20 mouse cellular contexts compared by ENCODE assay signal in the genomic region with DNA sequence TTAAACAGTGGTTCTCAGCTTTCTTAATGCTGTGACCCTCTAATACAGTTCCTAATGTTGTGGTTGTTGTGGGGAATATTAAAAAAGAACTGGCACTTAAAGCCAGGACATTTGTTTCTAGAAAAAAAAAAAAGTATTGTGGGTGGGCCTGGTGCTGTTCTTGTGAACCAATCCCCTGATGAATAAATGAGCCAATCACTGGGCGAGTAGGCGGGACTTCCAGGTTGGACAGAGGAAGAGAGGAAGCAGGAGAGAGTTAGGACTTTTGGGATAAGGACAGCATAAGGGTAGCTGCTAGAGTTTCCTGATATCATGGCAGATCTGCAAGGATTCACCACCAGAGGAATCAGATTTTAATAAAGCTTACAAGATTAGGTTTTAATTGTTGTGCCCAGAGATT.
DNase-seq lines count a peak whose midpoint lies in the region; ATAC-seq and TF ChIP-seq lines count a peak whose summit lies in the region.
"Had no signal": no experiment of that assay in that cellular context is flagged by ENCODE, and none has a peak within 500 bp of the region (broad histone marks: within the 10 kb centered on the region; RNA-seq: fewer than 3 reads in every experiment).

No protein-coding gene starts in this region.

- no peak overlapping the region for H3K4me2 ChIP-seq in hindbrain, embryonic 11.5 days (replicated peaks; ENCODE audit: low read depth, low read length)
- peak overlapping the region; percentile 50 for H3K4me2 ChIP-seq in liver, embryonic 12.5 days
- H3K4me2 ChIP-seq: midbrain, embryonic 13.5 days; stomach, embryonic 15.5 days had no signal

- peaks cover 29% of the 10 kb centered on the region for H3K27me3 ChIP-seq in hindbrain, embryonic 10.5 days (ENCODE audit: insufficient read depth, poor library complexity, severe bottlenecking)
- no peaks in the 10 kb centered on the region for H3K27me3 ChIP-seq in hindbrain, embryonic 11.5 days (ENCODE audit: control insufficient read depth, insufficient read depth, low read length)
- peaks cover 5% of the 10 kb centered on the region for H3K27me3 ChIP-seq in G1E (ENCODE audit: insufficient read depth, low read length)
- no peaks in the 10 kb centered on the region for H3K27me3 ChIP-seq in liver, embryonic 12.5 days (replicated peaks)
- H3K27me3 ChIP-seq: stomach, embryonic 15.5 days had no signal

- peaks cover 42% of the 10 kb centered on the region for H3K4me1 ChIP-seq in hindbrain, embryonic 10.5 days (replicated peaks)
- 0 out of 2 replicates have a peak, but pooled peaks cover 2% of the 10 kb centered on the region for H3K4me1 ChIP-seq in hindbrain, embryonic 11.5 days (replicated peaks; ENCODE audit: control insufficient read depth, insufficient read depth, low read length)
- H3K4me1 ChIP-seq in G1E (ENCODE audit: insufficient read depth, low read depth, low read length): peaks cover 19% of the 10 kb centered on the region; the same call in 1 of the 2 replicates
- peaks cover 49% of the 10 kb centered on the region for H3K4me1 ChIP-seq in liver, embryonic 12.5 days
- H3K4me1 ChIP-seq: stomach, embryonic 15.5 days had no signal

- H3K9ac ChIP-seq in hindbrain, embryonic 11.5 days (ENCODE audit: low read depth, low read length): no peak overlapping the region
- H3K9ac ChIP-seq in liver, embryonic 12.5 days: no peak overlapping the region
- H3K9ac ChIP-seq: midbrain, embryonic 13.5 days; stomach, embryonic 15.5 days had no signal

- 0 out of 2 replicates have a peak overlapping the region, but pooled peaks have one; percentile 12 for H3K27ac ChIP-seq in hindbrain, embryonic 10.5 days
- H3K27ac ChIP-seq in hindbrain, embryonic 11.5 days (ENCODE audit: low read depth, low read length): no peak overlapping the region
- peak overlapping the region; percentile 11; the same call in 1 of the 2 replicates for H3K27ac ChIP-seq in liver, embryonic 12.5 days
- H3K27ac ChIP-seq: embryonic facial prominence, embryonic 10.5 days; gastrocnemius, adult 2 months; macrophage; midbrain, embryonic 13.5 days; stomach, embryonic 15.5 days had no signal

- DNase-seq in hindbrain, embryonic 10.5 days (ENCODE audit: low spot score): no peak
- no peak for DNase-seq in hindbrain, embryonic 11.5 days (ENCODE audit: low spot score)
- DNase-seq in 416B (ENCODE audit: low read depth) (peak; percentile 29), G1E (ENCODE audit: low spot score) (no peak)
- no peak for DNase-seq in retina, embryonic 14.5 days (ENCODE audit: low spot score)
- DNase-seq in kidney, adult 11 months: no peak
- DNase-seq in cerebellum, adult 9-10 months: no peak
- DNase-seq: adrenal gland, adult 8-10 months; cerebellum, adult 11-12 months; cerebellum, postnatal 36 days; gastrocnemius, adult 2 months; heart, postnatal 4 days; kidney, adult 8-10 months; kidney, postnatal 4 days had no signal

- H3K36me3 ChIP-seq in hindbrain, embryonic 10.5 days: no peaks in the 10 kb centered on the region
- H3K36me3 ChIP-seq in hindbrain, embryonic 11.5 days (ENCODE audit: control insufficient read depth, insufficient read depth, low read length): no peaks in the 10 kb centered on the region
- no peaks in the 10 kb centered on the region for H3K36me3 ChIP-seq in G1E (replicated peaks)
- no peaks in the 10 kb centered on the region for H3K36me3 ChIP-seq in liver, embryonic 12.5 days
- H3K36me3 ChIP-seq: embryonic facial prominence, embryonic 10.5 days; midbrain, embryonic 13.5 days; stomach, embryonic 15.5 days had no signal

- no peak overlapping the region for H3K4me3 ChIP-seq in hindbrain, embryonic 10.5 days
- H3K4me3 ChIP-seq in hindbrain, embryonic 11.5 days (ENCODE audit: low read depth, low read length): no peak overlapping the region
- H3K4me3 ChIP-seq in G1E (ENCODE audit: low read depth, low read length): peak overlapping the region; percentile 30; the same call in 1 of the 2 replicates
- peak overlapping the region; percentile 28 for H3K4me3 ChIP-seq in liver, embryonic 12.5 days
- H3K4me3 ChIP-seq: embryonic facial prominence, embryonic 10.5 days; gastrocnemius, adult 2 months; midbrain, embryonic 13.5 days; stomach, embryonic 15.5 days had no signal

- 74% methylated on average over 2 of the region's 2 CpGs for WGBS in hindbrain, embryonic 10.5 days
- 92% methylated on average over 2 of the region's 2 CpGs for WGBS in hindbrain, embryonic 11.5 days
- 61% methylated on average over 2 of the region's 2 CpGs for WGBS in liver, embryonic 12.5 days (ENCODE audit: insufficient replicate concordance)

- no peaks in the 10 kb centered on the region for H3K9me3 ChIP-seq in hindbrain, embryonic 10.5 days
- H3K9me3 ChIP-seq in hindbrain, embryonic 11.5 days (ENCODE audit: control insufficient read depth, low read length): no peaks in the 10 kb centered on the region
- H3K9me3 ChIP-seq in G1E (replicated peaks): no peaks in the 10 kb centered on the region
- H3K9me3 ChIP-seq in liver, embryonic 12.5 days (replicated peaks): no peaks in the 10 kb centered on the region
- H3K9me3 ChIP-seq: embryonic facial prominence, embryonic 10.5 days; midbrain, embryonic 13.5 days; stomach, embryonic 15.5 days had no signal

- no peak for TF ChIP-seq CTCF in G1E (IDR thresholded peaks at IDR 0.05; ENCODE audit: low read depth, low read length)

- no peak for ATAC-seq in hindbrain, embryonic 11.5 days (ENCODE audit: low FRiP score)
- no peak for ATAC-seq in G1E (ENCODE audit: extremely low read depth, insufficient number of reproducible peaks, low FRiP score, poor library complexity, severe bottlenecking)
- peak; percentile 60; the same call in 1 of the 2 replicates for ATAC-seq in liver, embryonic 12.5 days
- ATAC-seq: forebrain, embryonic 16.5 days; midbrain, embryonic 13.5 days had no signal

Comparison
In these comparisons a context has a peak if more than half of its experiments do, and no peak if none do; other contexts are left out.
1. H3K4me3 ChIP-seq: peak in G1E (single experiment) and liver, embryonic 12.5 days (single experiment); none in hindbrain, embryonic 10.5 days (single experiment) and hindbrain, embryonic 11.5 days (single experiment).